Mouse (Mus musculus) central nervous system, embryonic 18 days (tissue): ENCODE measurements around the gene Ttll8. TPM values are rescaled to one million over a fixed set of nuclear protein-coding genes. Genes with fewer than 3 reads are reported as not detected.

Experiments used
- polyA plus RNA-seq: library from polyadenylated mRNA; depleted of rRNA; stranded (reverse); fragments of >200 nt; gene quantifications from 2 replicates; pipeline ENCODE4 v1.2.3, GENCODE M21; 2012; rRNA removed

Gene Ttll8
- 0.54 and 0.68 TPM in 2 replicates for polyA plus RNA-seq

GRCm38 (mm10) chr15:88954368-88955072 lies at the start of gene Ttll8:
Ttll8 (minus strand) TSS chr15:88954418.

GRCm38 (mm10) chr15:88982534-88983079 lies 28.4 kb upstream of the Ttll8 start, which contains the start of gene Mov10l1:
Mov10l1 (plus strand) TSS chr15:88982909.

GRCm38 (mm10) chr15:88978281-88979137 lies 24.3 kb upstream of the Ttll8 start, which contains the start of gene Mlc1:
Mlc1 (minus strand) TSS chr15:88979007.

GRCm38 (mm10) chr15:88861772-88862622 lies 92.2 kb downstream of the Ttll8 start, which contains the start of gene Pim3:
Pim3 (plus strand) TSS chr15:88862186.

Other genes starting within 250 kb of the Ttll8 start
- 22.4 and 22.7 TPM in 2 replicates for gene Brd1, start 220.2 kb downstream of the Ttll8 start, polyA plus RNA-seq
- 11.4 and 13.0 TPM in 2 replicates for gene Zbed4, start 202.8 kb downstream of the Ttll8 start, polyA plus RNA-seq
- 12.8 and 13.2 TPM in 2 replicates for gene Alg12, start 135.1 kb downstream of the Ttll8 start, polyA plus RNA-seq
- gene Creld2, start 134.8 kb downstream of the Ttll8 start, polyA plus RNA-seq: 51.9 and 55.9 TPM in 2 replicates
- gene Pim3, start 92.2 kb downstream of the Ttll8 start, polyA plus RNA-seq: 14.1 and 15.1 TPM in 2 replicates
- gene Mlc1, start 24.6 kb upstream of the Ttll8 start, polyA plus RNA-seq: 37.5 and 41.8 TPM in 2 replicates
- gene Mov10l1, start 28.5 kb upstream of the Ttll8 start, polyA plus RNA-seq: 0.03 TPM in 1 of 2 replicates, not detected in the other
- gene Panx2, start 105.3 kb upstream of the Ttll8 start, polyA plus RNA-seq: 25.8 and 31.2 TPM in 2 replicates
- gene Trabd, start 120.7 kb upstream of the Ttll8 start, polyA plus RNA-seq: 31.3 and 32.3 TPM in 2 replicates
- gene Selenoo, start 134.7 kb upstream of the Ttll8 start, polyA plus RNA-seq: 36.9 and 39.2 TPM in 2 replicates
- gene Tubgcp6, start 168.7 kb upstream of the Ttll8 start, polyA plus RNA-seq: 33.3 and 39.6 TPM in 2 replicates
- 59.9 and 61.6 TPM in 2 replicates for gene Hdac10, start 174.3 kb upstream of the Ttll8 start, polyA plus RNA-seq
- 9.2 and 9.8 TPM in 2 replicates for gene Mapk12, start 186.3 kb upstream of the Ttll8 start, polyA plus RNA-seq
- gene Mapk11, start 195.2 kb upstream of the Ttll8 start, polyA plus RNA-seq: 58.0 and 67.9 TPM in 2 replicates
- gene Plxnb2, start 226.4 kb upstream of the Ttll8 start, polyA plus RNA-seq: 134 and 141 TPM in 2 replicates
- 162 TPM in 2 replicates for gene Dennd6b, start 242.1 kb upstream of the Ttll8 start, polyA plus RNA-seq